Mouse (Mus musculus) mesoderm, embryonic 11.5 days (tissue): ENCODE data around the gene Tlk1.

ENCODE experiments used
- DNase-seq: peaks from one replicate; pipeline ENCODE4 v3.0.0-alpha.2; 2012; ENCODE audit warnings: low read depth, low spot score

Tlk1 gene

DNA sequence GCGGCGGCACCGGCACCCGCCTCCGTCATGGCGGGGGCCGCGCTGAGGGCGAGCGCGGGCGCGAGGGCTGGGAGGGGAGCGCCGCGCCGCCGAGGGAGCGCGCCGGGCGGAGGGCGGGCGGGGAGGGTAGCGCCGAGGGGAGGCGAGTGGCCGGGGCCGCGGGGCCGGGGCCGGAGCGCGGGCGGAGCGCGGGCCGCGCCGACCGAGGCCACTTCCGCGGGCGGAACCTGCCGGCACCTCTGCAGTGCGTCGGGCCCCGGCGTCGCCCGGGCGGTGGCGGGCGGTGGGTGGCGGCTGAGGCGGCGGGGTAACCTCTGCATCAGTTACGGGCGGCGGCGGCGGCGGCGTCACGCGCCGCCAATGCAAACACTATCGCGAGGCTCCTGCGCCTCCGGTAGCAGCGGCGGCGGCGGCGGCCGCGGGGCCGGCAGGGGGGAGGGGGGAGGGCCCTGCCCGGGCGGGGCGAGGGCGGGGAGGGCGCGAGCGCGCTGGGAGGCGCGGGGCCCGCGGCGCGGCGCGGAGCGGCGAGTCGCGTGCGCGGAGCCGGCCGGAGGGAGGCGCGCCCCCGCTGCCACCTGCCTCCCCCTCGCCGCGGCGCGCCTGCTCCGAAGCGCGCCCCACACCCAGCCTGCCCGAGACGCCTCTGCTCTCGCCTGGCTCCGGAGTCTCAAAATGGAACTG lies at the start of gene Tlk1:
TSS of gene Tlk1 (minus strand) at position 358 of the 681 bp plus-strand sequence.
- peak; percentile 91 for DNase-seq

DNA sequence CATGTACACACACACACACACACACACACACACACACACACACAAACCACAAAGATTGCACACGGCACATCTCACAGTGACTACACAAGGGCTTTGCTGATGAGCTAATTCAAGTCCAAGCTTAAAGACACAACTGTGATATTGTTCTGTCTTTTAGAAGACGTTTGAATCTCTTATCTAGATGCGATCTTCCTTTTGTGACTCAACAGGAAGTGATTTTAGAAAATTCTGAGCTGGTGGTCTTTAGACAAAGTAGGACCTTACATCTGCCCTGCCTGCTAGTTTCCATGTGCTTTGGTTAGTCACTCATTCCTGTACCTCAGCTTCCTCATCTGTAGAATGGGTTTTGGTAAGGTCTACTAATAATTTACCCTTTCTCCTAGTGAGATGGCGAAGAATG lies 49.6 kb upstream of the Tlk1 start:
- DNase-seq: no peak

DNA sequence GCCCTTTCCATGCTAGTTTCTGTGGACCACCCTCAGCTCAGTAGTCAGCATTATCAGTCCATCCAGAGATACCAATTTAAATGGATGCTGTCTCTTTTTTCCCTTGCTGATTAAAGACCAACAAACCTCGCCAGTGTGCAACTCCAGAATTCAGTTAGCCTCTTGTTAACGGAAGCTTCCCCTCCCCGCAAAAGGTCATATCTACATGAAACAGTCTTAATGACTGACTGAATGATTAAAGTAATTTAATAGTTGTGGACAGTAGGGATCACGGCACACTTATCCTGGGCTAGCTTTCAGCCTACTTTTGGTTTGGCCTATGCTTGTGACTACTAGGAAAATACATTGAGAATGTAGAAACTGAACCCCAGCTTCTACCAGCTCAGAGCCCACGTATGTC lies 47.6 kb upstream of the Tlk1 start:
- DNase-seq: no peak

DNA sequence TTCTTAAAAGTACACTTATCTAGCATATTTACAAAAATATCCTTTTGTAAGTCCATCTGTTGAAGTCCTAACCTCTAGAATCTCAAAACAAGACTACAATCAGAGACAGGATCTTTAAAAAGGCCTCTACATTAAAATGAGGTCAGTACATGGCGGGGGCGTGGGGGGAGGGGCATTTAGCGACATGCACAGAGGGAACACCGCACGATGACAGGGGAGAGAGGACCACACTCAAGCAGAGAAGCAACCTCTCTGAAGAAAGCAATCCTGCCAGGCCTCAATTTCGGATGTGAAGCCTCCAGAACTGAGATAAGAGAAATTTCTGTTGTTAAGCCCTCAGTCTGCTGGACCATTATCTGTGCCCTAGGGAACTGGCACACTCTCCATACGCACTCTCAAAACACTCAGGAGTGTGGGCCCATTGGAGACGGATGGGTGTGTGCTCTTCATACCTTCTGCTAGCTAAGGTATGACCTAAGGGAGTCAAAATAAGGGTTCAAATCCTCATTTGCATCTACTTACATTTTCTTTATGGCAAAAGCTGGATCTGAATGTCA lies 46.0 kb upstream of the Tlk1 start:
- no peak for DNase-seq

DNA sequence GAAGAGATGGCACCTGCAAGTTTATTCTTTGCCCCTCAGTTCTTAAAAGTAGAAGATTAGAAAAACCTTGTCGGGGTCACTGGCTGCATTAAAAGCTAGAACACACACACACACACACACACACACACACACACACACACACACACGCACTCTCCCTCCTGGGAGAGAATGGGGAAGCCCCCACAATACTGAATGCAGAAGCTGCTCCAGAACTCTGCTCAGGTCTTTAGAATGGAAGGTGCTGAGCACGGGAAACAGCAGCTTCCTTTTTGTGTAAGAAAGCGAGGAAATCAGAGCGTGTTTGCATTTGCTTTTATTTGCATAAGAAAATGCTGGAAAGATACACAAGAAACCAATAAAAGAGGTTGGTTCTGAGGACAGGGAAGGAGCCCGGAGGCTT lies 45.3 kb upstream of the Tlk1 start:
- DNase-seq: no peak

DNA sequence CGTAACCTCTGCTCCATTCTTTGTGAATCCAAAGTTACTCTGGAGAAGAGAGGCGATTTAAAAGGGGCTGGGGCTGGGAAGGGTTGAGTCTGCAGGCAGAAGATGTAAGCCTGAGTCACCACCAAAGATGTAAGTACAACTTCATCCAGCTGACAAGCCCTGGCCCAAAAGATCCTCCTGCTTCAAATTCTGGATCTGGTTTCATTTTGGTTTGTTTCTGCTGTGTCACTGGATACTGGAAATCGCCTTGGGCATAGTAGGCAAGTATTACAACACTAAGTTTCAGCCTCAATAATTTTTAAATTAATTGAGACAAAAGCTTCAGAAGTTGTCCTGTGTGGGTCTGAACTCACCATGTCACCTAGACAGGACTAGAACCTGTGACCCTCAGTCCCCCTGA lies 43.6 kb upstream of the Tlk1 start:
- no peak for DNase-seq

DNA sequence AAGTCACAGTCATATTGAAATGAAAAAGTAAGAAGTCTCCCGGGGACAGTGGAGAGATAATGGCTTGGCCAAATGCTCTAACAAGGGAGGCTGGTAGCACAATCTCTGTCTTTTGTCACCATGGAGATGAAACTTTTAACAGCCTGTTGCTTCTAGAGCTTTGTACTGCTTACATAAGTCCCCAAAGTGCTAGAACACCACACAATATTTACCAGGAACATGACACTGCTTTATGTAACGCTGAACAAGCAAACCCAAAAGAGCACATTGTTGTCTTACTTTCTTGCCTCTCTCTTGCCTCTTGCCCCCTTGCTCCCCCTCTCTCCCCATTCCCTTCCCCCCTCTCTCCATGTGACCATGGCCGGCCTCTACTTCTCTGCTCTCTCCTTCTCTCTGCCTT lies 41.7 kb upstream of the Tlk1 start:
- DNase-seq: no peak

DNA sequence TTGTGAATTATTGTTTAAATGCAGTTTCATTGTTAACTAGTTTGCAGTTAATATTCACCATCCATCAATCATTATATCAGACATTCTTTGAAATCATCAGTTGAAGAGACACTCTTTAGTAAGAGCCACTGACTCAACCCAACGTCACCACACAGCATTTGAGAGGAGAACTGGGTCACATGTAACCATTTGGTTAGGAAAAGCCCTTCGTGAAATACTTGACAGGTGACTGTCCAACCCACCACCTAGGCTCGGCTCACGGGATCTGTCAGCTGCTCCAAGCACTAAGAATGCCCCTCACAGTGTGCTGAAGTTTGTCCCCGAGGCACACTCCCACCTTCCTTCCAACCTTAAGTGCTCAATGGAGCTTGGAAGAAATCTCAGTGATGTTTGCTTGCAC lies 37.4 kb upstream of the Tlk1 start:
- no peak for DNase-seq

DNA sequence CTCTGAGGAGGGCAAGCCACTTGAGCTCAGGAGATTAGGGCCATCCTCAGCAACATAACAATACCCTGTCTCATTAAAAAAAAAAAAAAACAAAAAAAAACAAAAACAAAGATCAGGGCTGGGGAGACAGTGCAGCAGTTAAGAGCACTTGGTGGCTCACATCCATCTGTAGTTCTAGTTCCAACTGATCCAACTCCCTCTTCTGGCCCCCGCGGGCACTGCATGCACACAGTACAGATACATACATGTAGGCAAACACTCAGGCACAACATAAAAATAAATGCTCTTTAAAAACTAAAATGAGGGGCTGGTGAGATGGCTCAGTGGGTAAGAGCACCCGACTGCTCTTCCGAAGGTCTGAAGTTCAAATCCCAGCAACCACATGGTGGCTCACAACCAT lies 34.2 kb upstream of the Tlk1 start:
- no peak for DNase-seq

DNA sequence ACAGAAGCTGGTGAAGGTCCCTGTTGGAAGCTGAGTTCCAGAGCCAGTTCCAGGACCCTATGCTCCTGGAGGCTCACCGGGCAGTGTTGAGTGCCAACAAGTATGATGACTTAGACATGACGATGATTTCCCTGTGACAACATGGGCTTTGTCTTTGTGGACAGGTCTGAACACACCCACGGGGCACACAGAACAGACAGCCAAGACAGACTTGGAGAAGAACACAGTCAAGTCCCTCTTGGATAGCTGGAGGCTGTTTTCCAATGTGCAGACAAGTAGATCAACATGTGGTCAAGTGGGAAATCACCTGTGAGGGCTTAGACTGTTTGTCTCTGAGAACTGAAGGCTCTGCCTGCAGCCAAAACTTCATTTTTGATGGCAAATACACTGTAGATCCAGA lies 31.4 kb upstream of the Tlk1 start:
- DNase-seq: no peak

DNA sequence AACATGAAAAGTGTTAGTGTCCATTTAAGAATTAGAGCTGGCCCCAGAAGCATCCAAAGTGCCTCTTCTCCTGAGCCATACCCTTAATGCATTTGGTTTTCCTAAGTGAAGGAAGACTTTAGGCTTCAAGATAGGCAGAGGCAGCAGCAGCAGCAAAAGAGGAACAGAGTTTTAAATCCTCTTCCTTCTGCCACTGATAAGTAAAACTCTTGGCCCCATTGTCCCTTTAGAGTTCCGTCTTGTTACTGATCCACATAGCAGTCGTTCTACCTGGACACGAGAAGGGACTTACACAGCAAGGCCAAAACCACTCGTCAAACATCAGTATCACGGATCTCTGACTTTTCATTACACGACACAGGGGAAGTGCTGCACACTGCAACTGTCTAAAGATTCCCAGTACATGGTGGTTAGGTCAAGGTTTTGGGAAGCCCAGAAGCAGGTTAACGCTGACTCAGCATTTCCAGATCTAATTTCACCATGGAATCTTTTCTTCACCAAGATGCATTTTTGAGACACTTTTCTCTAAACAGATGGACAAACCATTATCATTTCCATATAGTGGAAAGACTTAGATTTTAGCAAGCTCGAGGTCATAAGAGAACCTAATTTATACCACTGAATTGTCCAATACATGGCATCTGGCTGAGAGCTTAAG lies 28.8 kb upstream of the Tlk1 start:
- DNase-seq: no peak

DNA sequence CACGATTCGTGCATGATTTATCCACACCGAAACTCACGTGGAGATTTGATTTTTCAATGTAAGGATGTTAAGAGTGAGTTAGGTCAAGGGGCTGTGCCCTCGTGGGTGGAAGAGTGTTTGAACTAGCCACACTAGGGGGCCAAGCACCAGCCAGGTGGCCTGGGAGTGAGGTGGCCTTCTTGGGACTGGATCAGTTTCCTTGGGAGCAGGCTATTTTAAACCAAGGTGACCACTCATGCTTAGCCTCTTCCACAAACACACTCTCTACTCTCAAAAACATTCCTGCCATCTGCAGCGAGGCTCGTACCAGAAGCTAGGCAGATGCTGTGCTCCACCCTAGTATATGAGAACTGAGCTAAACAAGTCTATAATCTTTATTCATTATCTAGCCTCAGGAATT lies 27.8 kb upstream of the Tlk1 start:
- no peak for DNase-seq

DNA sequence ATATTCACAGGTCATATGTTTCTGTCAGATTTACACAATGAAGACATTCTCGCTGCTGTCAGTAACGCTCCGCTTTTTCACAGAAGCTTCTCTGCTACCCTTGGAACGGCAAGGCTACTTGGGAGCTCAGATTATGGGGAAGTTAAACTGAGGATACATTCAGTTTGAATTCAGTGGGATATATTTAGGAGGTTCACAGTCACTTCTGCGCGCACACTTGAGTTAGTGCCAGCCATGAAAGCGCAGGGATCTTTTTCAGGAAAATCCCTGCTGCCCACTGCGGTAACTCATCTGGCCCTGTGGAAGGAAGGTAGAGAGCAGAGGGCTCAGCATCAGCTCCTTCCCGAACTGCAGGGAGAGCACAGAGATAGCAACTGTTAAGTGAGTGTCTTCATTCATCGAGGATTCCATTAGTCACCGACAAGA lies 27.3 kb upstream of the Tlk1 start:
- DNase-seq: no peak

DNA sequence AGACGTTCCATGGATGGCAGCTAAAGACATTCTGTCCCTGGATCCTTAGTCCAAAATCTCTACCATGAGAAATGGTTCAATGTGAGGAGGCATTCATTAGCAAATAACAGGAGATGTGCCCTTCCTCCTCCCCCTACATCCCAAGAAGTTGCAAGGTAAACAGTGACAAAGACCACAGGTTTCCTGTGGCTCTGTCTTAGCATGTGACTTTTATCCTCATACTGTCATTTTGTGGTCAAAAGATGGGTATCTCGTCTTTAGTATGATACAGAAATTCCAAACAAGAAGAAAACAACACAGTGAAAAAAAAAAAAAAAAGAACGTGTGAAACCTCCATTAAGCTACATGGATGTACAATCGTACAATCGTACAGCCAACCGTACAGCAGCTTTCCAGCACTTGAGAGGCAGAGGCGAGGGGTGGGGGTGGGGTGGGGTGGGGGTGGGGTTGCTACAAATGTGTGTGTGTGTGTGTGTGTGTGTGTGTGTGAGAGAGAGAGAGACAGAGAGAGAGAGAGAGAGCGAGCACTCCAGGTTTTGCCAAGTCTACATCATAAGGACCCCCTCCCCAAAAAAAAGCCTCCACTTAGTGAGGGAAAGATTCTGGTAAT lies 26.8 kb upstream of the Tlk1 start:
- DNase-seq: no peak

DNA sequence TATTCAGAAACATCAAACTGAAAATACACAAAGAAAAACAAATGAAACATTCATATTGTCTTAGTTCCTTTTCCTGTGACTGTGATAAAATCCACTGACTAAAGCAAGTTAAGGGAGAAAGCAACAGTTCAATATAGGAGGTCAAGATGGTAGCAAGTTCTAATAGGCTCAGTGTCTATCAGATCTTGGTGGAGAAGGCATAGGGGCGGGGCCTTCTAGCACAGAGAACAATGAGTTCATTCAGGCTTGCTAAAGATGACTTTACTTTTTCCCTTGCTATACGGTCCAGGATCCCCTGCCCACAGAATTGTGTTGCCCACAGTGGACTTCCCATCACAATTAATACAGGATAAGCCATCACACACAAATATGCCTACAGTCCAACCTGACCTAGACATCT lies 20.3 kb upstream of the Tlk1 start:
- no peak for DNase-seq

DNA sequence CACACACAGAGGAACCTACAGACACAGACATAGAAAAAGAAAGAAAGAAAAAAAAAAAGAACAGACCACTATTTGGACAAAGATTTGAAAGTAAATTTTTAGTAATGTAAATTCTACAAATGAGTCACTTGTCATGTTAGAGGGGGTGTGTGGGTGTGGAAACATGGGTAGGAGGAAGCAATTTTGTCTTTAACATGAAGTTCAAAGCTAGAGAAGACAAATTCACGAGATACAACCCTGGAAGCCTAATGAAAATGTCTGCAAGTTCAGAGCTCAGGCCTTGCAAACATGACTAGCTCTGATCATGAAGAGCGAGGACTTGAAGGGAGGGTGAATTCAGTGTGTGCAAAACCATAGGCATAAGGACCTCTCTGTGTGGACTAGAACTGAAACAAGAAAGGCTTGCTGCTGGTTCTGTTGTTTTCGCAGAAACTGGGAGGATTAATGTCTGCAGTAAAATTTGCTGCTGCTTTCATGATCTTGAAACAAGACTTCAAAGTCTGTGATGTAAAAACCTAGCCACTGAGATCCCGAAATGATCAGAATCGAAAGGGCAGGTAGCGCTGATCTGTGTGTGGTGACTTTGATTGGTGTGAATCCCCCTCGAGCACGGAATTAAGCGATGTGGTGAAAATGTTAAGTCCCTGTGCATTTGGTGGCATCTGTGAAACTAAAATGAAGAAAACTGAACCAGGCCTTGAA lies 19.3 kb upstream of the Tlk1 start:
- no peak for DNase-seq

DNA sequence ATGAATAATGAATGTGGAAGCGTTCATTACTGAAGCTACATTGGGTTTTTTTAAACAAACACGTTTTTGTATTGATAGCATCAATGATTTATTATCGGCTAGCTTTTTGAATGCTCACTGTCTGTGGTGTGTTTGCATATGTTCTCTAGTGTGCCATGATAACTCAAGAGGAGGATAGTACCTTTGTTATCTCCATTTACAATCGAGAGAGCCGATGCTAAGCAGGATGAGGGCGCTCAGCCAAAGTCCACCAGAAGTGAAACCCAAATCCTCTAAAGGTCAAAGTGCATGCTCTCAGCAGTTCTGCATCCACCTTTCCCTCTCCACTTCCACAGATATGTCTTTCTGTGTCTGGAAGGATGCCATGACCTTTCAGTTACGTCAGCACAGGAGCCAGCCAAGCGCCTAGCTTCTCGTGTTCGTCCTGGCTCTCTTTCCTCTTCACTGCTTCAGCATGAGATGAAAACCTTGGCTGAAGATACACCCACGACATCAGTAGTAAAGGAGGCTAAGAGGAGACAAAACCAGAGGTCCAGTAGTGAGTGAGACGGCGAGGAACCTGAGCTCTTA lies 16.6 kb upstream of the Tlk1 start:
- DNase-seq: peak; percentile 13

DNA sequence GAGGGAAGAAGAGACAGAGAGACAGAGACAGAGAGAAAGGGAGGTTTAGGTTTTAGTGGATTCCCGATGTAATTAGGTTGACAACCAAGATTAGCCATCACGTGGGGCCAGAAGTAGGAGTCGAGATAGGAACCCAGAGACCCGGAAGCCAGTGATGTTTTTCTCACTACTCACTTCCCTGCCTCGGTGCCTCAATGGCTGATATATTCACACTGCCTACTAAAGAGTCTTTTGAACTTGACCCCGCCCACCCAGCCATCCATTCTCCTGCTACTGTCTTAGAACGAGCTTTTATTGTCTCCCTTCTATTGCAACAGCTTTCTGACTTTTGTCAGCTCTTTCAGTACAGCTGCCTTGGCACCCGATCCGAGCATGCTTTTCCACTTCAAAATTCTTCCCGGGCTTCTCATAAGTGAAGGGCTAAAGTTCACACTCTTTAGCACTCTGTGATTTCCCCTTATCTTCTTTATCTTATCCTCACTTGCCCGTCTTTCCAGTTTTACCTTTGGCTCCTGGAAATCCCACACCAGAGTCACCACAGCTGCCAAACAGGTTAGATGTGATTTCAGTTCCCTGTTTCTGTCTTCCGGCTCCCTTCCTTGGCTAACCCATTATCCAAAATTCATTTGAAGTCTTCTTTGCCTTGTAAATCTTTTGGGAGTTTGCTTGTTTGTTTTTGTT lies 13.1 kb upstream of the Tlk1 start:
- DNase-seq: peak; percentile 17

DNA sequence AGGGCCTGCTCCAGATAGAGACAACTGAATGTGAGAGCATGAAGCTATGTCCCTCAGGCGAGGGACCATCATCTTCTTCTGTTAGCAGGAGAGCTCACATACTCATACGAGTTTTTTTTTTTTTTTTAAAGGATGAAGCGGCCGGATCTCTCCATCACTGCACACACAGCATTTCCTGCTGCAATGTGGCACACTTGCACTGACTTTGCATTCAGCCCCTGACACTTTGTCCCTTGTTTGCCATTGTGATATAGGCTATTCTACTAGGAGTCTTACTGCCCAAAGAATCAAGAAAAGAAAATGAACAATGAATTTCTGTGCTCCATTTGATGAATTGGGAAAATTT lies 10.8 kb upstream of the Tlk1 start:
- no peak for DNase-seq

DNA sequence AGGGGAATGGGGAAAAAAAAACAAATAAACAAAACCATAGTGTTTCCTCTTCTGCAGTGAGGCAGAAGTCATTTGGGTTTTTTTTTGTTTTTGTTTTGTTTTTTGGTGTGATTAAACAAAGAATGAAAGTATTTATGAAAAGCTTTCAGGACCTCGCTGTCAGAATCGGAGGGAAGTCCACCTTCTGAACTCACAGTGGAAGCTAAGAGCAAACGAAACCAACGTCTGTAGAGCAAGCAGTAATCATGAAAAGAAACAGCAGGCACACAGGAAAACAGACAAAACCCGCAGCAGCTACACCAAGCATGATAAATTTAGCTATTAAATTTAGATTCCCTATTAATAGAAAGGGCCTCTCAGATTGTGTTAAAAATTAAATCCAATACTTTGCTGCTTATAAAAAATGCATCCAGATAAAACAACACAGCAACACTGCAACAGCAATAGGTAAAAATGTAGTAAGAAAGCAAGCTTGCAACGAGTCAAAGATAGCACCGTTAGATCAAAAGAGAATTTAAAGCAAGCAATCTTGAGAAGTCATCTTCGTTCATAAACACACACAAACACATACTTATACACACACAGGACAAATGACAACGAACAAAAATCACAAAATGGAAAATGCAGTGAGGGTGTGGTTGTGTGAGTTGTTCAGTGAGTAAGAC lies 10.2 kb upstream of the Tlk1 start:
- no peak for DNase-seq

DNA sequence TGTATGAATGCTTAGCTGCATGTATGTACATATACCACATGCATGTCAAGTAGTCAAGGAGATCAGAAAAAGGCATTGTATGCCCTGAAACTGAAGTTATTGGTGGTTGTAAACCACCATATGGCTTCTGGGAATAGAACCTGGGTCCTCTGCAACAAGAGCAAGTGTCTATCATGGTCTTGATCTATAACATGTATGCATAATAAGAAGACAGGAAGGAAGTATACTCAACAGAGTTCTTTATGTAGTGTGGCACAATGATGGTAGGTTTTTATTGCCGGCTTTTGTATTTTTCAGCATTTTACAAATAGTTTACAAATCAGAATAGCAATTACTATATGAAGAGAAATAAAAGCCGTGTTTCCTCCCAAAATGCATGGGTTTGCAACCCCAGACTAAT lies 9.7 kb upstream of the Tlk1 start:
- no peak for DNase-seq
